24 mouse cellular contexts compared by ENCODE assay signal in genomic region chr6:18302105-18302504, GRCm38 (mm10).
DNase-seq lines count a peak whose midpoint lies in the region; ATAC-seq and TF ChIP-seq lines count a peak whose summit lies in the region.
"Had no signal": no experiment of that assay in that cellular context is flagged by ENCODE, and none has a peak within 500 bp of the region (broad histone marks: within the 10 kb centered on the region; RNA-seq: fewer than 3 reads in every experiment).

No protein-coding gene starts in this region.

- TF ChIP-seq CTCF in liver, postnatal 0 days (IDR thresholded peaks at IDR 0.05; ENCODE audit: low read depth) = no peak

- no peak overlapping the region for H3K27ac ChIP-seq in liver, postnatal 0 days (ENCODE audit: low read depth)
- H3K27ac ChIP-seq in lung, embryonic 16.5 days (ENCODE audit: low read length) = no peak overlapping the region
- H3K27ac ChIP-seq: embryonic facial prominence, embryonic 13.5 days; forebrain, embryonic 10.5 days; forebrain, embryonic 12.5 days had no signal

- H3K36me3 ChIP-seq in liver, postnatal 0 days (replicated peaks; ENCODE audit: insufficient read depth, low read length) = no peaks in the 10 kb centered on the region
- H3K36me3 ChIP-seq in lung, embryonic 16.5 days (ENCODE audit: control insufficient read depth, insufficient read depth, low read length) = no peaks in the 10 kb centered on the region
- H3K36me3 ChIP-seq: embryonic facial prominence, embryonic 13.5 days; embryonic facial prominence, embryonic 15.5 days; forebrain, embryonic 10.5 days; forebrain, embryonic 12.5 days had no signal

- H3K4me2 ChIP-seq in liver, postnatal 0 days (ENCODE audit: low read depth, low read length) = no peak overlapping the region
- no peak overlapping the region for H3K4me2 ChIP-seq in lung, embryonic 16.5 days (ENCODE audit: low read depth, low read length)
- H3K4me2 ChIP-seq: embryonic facial prominence, embryonic 13.5 days; embryonic facial prominence, embryonic 15.5 days; forebrain, embryonic 12.5 days had no signal

- H3K9ac ChIP-seq in liver, postnatal 0 days (replicated peaks) = no peak overlapping the region
- H3K9ac ChIP-seq in lung, embryonic 16.5 days (ENCODE audit: low read length) = no peak overlapping the region
- H3K9ac ChIP-seq: embryonic facial prominence, embryonic 13.5 days; embryonic facial prominence, embryonic 15.5 days; forebrain, embryonic 12.5 days had no signal

- H3K27me3 ChIP-seq in liver, postnatal 0 days (ENCODE audit: insufficient read depth, low read length) = no peaks in the 10 kb centered on the region
- no peaks in the 10 kb centered on the region for H3K27me3 ChIP-seq in lung, embryonic 16.5 days (ENCODE audit: control insufficient read depth, insufficient read depth, low read depth, low read length)
- H3K27me3 ChIP-seq: embryonic facial prominence, embryonic 13.5 days; embryonic facial prominence, embryonic 15.5 days; forebrain, embryonic 12.5 days; Patski had no signal

- 56% methylated on average over 5 of the region's 5 CpGs for WGBS in liver, postnatal 0 days (ENCODE audit: insufficient replicate concordance)
- WGBS in lung, embryonic 16.5 days = 54% methylated on average over 5 of the region's 5 CpGs

- no peak for DNase-seq in liver, postnatal 0 days
- DNase-seq in liver = no peak
- no peak for DNase-seq in lung, adult 18-20 months
- peak; percentile 56 for DNase-seq in 3T3-L1 (ENCODE audit: low read depth, low spot score)
- no peak for DNase-seq in embryo, embryonic 10.5 days (ENCODE audit: low spot score)
- DNase-seq: adrenal gland, adult 8-10 months; adrenal gland, postnatal 14 days; adrenal gland, postnatal 36 days; cerebellum, adult 11-12 months; cerebellum, adult 2 months; cerebellum, adult 9-10 months; cerebellum, postnatal 10 days; cerebellum, postnatal 25 days; embryo, embryonic 11 days had no signal

- H3K4me3 ChIP-seq in liver, postnatal 0 days (ENCODE audit: low read depth, low read length) = no peak overlapping the region
- no peak overlapping the region for H3K4me3 ChIP-seq in lung, embryonic 16.5 days (ENCODE audit: low read length)
- H3K4me3 ChIP-seq: embryonic facial prominence, embryonic 13.5 days; embryonic facial prominence, embryonic 15.5 days; erythroblast, embryonic 14.5 days; forebrain, embryonic 10.5 days; forebrain, embryonic 12.5 days had no signal

- H3K9me3 ChIP-seq in liver, postnatal 0 days (ENCODE audit: low read length) = no peaks in the 10 kb centered on the region
- no peaks in the 10 kb centered on the region for H3K9me3 ChIP-seq in lung, embryonic 16.5 days (ENCODE audit: control insufficient read depth, low read length)
- H3K9me3 ChIP-seq: embryonic facial prominence, embryonic 13.5 days; embryonic facial prominence, embryonic 15.5 days; forebrain, embryonic 10.5 days; forebrain, embryonic 12.5 days had no signal

- ATAC-seq in liver, postnatal 0 days = 0 out of 2 replicates have a peak, but pooled peaks have one; percentile 10
- peak; percentile 76 for ATAC-seq in lung, embryonic 16.5 days (ENCODE audit: low read depth)
- ATAC-seq: activated CD4-positive, CD25-positive, alpha-beta regulatory T cell, adult 4 months; forebrain, embryonic 14.5 days; forebrain, embryonic 16.5 days; Patski had no signal

- TF ChIP-seq EP300 in liver, postnatal 0 days (IDR thresholded peaks at IDR 0.05; ENCODE audit: low read depth) = 0 out of 2 replicates have a peak, but pooled peaks have one; percentile 25

- H3K4me1 ChIP-seq in liver, postnatal 0 days (ENCODE audit: insufficient read depth) = no peaks in the 10 kb centered on the region
- no peaks in the 10 kb centered on the region for H3K4me1 ChIP-seq in lung, embryonic 16.5 days (replicated peaks; ENCODE audit: control insufficient read depth, insufficient read depth, low read length)
- H3K4me1 ChIP-seq: embryonic facial prominence, embryonic 15.5 days had no signal
